Mouse (Mus musculus): ENCODE data around the gene Ccdc47. TPM values are rescaled to one million over a fixed set of nuclear protein-coding genes. Genes with fewer than 3 reads are reported as not detected.

Ccdc47 gene
- 10 to 100 TPM; 44.7 to 47.6 TPM for total RNA-seq (2023)

GRCm38 (mm10) chr11:106215927-106216729, at the start of gene Ccdc47:
TSS of gene Ccdc47 (minus strand) at chr11:106216344.

GRCm38 (mm10) chr11:106255685-106256451, 39.7 kb upstream of the Ccdc47 start, which contains the start of the genes Ftsj3 and Psmc5:
TSS of gene Ftsj3 (minus strand) at chr11:106256079.
TSS of gene Psmc5 (plus strand) at chr11:106256154.

DNA sequence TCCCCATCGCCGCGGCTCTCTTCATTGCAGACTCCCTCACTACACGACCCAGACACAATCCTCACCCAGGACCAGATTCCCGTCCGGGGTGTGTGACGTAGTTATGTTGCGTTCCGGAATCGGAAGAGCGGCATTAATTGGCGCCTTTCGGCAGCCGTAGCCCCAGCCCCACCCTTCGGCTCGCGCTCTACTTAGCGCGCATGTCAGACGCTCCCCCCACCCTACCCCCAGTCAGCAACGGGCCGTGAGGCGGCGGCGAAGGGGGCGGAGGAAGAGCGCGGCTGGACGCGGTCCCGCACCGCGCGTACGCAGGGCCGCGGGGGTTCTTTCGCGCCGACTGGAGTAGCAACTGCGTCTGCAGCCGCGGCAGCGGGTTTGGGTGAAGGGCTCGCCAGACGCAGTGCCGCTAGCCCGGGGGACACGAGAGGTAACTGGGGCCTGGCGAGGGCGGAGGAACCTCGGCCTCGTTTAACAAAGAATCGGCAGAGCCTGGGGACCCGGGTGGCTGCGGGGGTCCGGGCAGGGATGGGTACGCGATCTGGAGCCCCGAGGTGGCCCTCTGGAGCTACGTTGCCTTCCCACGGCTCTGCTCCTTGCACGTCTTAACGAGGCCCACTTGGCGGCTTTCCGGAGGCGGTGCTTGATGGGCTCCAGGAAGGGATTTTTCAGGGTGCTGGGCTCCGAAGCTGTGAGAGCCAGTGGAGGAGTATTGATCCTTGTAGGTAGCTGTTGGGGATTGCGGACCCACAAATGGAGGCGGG, 766 bp upstream of the Ccdc47 start, which contains the start of gene Ddx42:
TSS of gene Ddx42 (plus strand) at position 197 of the 761 bp plus-strand sequence.

GRCm38 (mm10) chr11:106202123-106202465, 14.1 kb downstream of the Ccdc47 start, which contains the start of gene Strada:
TSS of gene Strada (minus strand) at chr11:106202168.

DNA sequence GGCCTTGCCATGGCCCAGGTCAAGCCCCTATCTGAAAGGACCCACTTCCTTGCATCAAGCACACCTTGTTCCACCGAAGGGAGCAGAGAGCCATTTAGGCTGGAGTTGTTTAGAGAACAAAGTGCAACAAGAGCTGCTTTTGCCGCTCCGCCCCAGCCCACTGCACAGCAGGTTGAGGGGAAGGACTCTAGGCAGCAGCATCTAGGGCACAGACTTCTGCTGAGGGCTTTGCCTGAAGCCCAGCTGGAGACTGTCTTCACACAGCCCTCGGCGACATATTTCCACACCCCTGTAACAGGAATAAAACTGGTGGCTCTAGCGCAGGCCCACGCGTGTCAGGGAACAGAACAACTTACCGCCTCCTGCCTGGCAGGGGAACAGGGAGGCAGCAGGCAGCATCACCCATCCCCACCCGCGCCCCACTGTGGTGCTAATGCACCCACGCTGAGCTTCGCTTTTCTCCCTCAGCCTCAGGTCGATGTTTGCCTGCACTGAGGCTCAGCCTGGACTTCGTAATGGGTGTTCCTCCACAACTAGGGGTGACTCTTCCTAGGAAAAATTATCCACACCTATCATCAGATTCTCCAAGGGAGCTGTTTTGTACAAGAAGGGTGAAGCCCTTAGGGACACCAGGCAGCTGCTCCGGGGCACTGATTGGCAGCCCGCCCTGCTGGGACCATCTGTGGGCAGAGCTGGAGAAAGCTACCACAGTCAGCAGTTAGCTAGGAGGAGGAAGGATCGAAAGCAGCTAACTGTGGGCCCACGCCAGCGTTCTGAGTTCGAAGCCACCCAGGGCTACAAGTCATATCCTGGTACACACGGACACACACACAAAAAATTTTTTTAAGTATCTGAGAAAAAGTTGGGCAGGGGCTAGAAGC, 55.1 kb downstream of the Ccdc47 start, which contains the start of the genes Gm10840 and Limd2:
TSS of gene Gm10840 (plus strand) at position 10 of the 881 bp plus-strand sequence.
TSS of gene Limd2 (minus strand) at position 20 of the 881 bp plus-strand sequence.

Other genes starting within 250 kb of the Ccdc47 start
- gene Ace, start 248.4 kb downstream of the Ccdc47 start, total RNA-seq (2023), result under 1 TPM in 1 of 2 experiments, not detected in 1; 0.24 TPM
- not detected for gene Ace3, start 221.7 kb downstream of the Ccdc47 start, total RNA-seq (2023)
- gene Kcnh6, start 208.2 kb downstream of the Ccdc47 start, total RNA-seq (2023), result under 1 TPM in 1 of 2 experiments, not detected in 1; 0.26 TPM
- gene Dcaf7, start 179.5 kb downstream of the Ccdc47 start, total RNA-seq (2023), result 10 to 100 TPM; 78.3 to 84.5 TPM
- 10 to 100 TPM in 1 of 2 experiments, 1 to 10 TPM in 1; 7.7 to 12.7 TPM for gene Taco1, start 150.3 kb downstream of the Ccdc47 start, total RNA-seq (2023)
- 100 to 1,000 TPM; 121 to 133 TPM for gene Map3k3, start 131.7 kb downstream of the Ccdc47 start, total RNA-seq (2023)
- gene Gm10840, start 55.5 kb downstream of the Ccdc47 start, total RNA-seq (2023), result 10 to 100 TPM in 1 of 2 experiments, 1 to 10 TPM in 1; 4.0 to 15.8 TPM
- 100 to 1,000 TPM; 463 to 554 TPM for gene Limd2, start 55.5 kb downstream of the Ccdc47 start, total RNA-seq (2023)
- 10 to 100 TPM; 41.1 to 48.4 TPM for gene Strada, start 14.2 kb downstream of the Ccdc47 start, total RNA-seq (2023)
- gene Ddx42, start 582 bp upstream of the Ccdc47 start, total RNA-seq (2023), result 10 to 100 TPM; 74.1 to 75.4 TPM
- 10 to 100 TPM; 73.2 to 73.5 TPM for gene Ftsj3, start 39.7 kb upstream of the Ccdc47 start, total RNA-seq (2023)
- gene Psmc5, start 39.8 kb upstream of the Ccdc47 start, total RNA-seq (2023), result 10 to 100 TPM; 54.6 to 62.8 TPM
- gene Smarcd2, start 56.6 kb upstream of the Ccdc47 start, total RNA-seq (2023), result 100 to 1,000 TPM; 164 to 173 TPM
- under 1 TPM in 1 of 2 experiments, not detected in 1; 0.18 TPM for gene Tcam1, start 60.3 kb upstream of the Ccdc47 start, total RNA-seq (2023)
- 10 to 100 TPM; 10.4 to 10.9 TPM for gene Gh, start 85.5 kb upstream of the Ccdc47 start, total RNA-seq (2023)
- 1,000 to 10,000 TPM; 1,785 to 1,834 TPM for gene Cd79b, start 98.4 kb upstream of the Ccdc47 start, total RNA-seq (2023)
- gene Scn4a, start 136.9 kb upstream of the Ccdc47 start, total RNA-seq (2023), result 10 to 100 TPM; 22.0 to 23.5 TPM
- not detected for gene Prr29, start 149.1 kb upstream of the Ccdc47 start, total RNA-seq (2023)
- 100 to 1,000 TPM; 104 to 109 TPM for gene Icam2, start 171.7 kb upstream of the Ccdc47 start, total RNA-seq (2023)

Data from B cell, adult 67 days (primary cell).